Mouse (Mus musculus) ES-E14 (cell line): Measurements from ENCODE around the gene Zfp687. TPM values are rescaled to one million over a fixed set of nuclear protein-coding genes. Genes with fewer than 3 reads are reported as not detected.

Experiments used
- DNase-seq: peaks from one replicate; pipeline ENCODE4 v3.0.0-alpha.2; 2013; ENCODE audit warnings: low read depth, low spot score
- H3K27ac ChIP-seq: 2 replicates; pipeline ENCODE4 v1.5.1; 2012; ENCODE audit warnings: low read depth, mild to moderate bottlenecking, low read length, moderate library complexity, mixed read lengths; ENCODE audit not compliant: poor library complexity, insufficient read depth, severe bottlenecking
- H3K36me3 ChIP-seq: 2 replicates; pipeline ENCODE4 v1.6.1; 2012; ENCODE audit warnings: mild to moderate bottlenecking, low read length, moderate library complexity, mixed read lengths; ENCODE audit not compliant: control insufficient read depth, poor library complexity, insufficient read depth, severe bottlenecking
- H3K4me1 ChIP-seq, 2 experiments: fragments of 150-350 bp in 1 of 2; sonication (generic) in 1 of 2; 2 replicates each; pipeline ENCODE4 v1.6.1; 2012; ENCODE audit warnings: low read length in 2 of 2, mild to moderate bottlenecking in 1 of 2, mixed read lengths in 1 of 2; ENCODE audit not compliant: control insufficient read depth in 2 of 2, insufficient read depth in 2 of 2, poor library complexity in 1 of 2
- H3K4me3 ChIP-seq, 2 experiments: fragments of 150-350 bp in 1 of 2; sonication (generic) in 1 of 2; 2 replicates each; pipeline ENCODE4 v1.5.1; 2012; ENCODE audit warnings: low read length in 2 of 2, low read depth in 1 of 2, mild to moderate bottlenecking in 1 of 2, mixed read lengths in 1 of 2; ENCODE audit not compliant: insufficient read depth in 1 of 2, poor library complexity in 1 of 2, severe bottlenecking in 1 of 2
- H3K9ac ChIP-seq: 2 replicates; pipeline ENCODE4 v1.6.1; 2012; ENCODE audit warnings: low read depth, mild to moderate bottlenecking, low read length, mixed read lengths; ENCODE audit not compliant: poor library complexity, insufficient read depth, severe bottlenecking
- H3K9me3 ChIP-seq: fragments of 150-350 bp; sonication (generic); 2 replicates; pipeline ENCODE4 v1.6.1; 2012; ENCODE audit warnings: low read depth, mild to moderate bottlenecking, low read length; ENCODE audit not compliant: control insufficient read depth, insufficient read depth
- CHD2 ChIP-seq: IDR thresholded peaks from 2 replicates; pipeline ENCODE4 v1.6.1; 2014; ENCODE audit warnings: mild to moderate bottlenecking, low read depth, low read length, inconsistent platforms
- HCFC1 ChIP-seq: IDR thresholded peaks from 2 replicates; pipeline ENCODE4 v1.6.1; 2012; ENCODE audit warnings: low read length, inconsistent platforms, borderline replicate concordance; ENCODE audit not compliant: insufficient read depth
- MAFK ChIP-seq: IDR thresholded peaks from 2 replicates; pipeline ENCODE4 v1.6.1; 2014; ENCODE audit warnings: mild to moderate bottlenecking, low read depth, low read length, inconsistent platforms; ENCODE audit not compliant: insufficient read depth
- ZC3H11A ChIP-seq: IDR thresholded peaks from 2 replicates; pipeline ENCODE4 v1.6.1; 2012; ENCODE audit warnings: low read depth, mild to moderate bottlenecking, inconsistent platforms, low read length, borderline replicate concordance
- ZNF384 ChIP-seq: IDR thresholded peaks from 2 replicates; pipeline ENCODE4 v1.6.1; 2012; ENCODE audit warnings: low read depth, low read length, inconsistent platforms
- in situ Hi-C, 2 experiments: fragments of 600-800 bp; cut with MboI; formaldehyde crosslinking; loops; one replicate each; pipeline ENCODE4 v1.15.1; 2025; ENCODE audit warnings: low sequenced_read_pairs in 2 of 2, inconsistent platforms in 1 of 2; ENCODE audit not compliant: unreplicated experiment in 2 of 2
- total RNA-seq: library from RNA; depleted of rRNA; stranded (reverse); fragments of 300-350 nt; gene quantifications from 2 replicates; pipeline ENCODE4 v1.2.3, GENCODE M21; 2012

Zfp687 gene
- total RNA-seq, 1 experiment, result 19.8 TPM

- no peak for DNase-seq
- Histone ChIP-seq H3K4me1 (peaks cover 0 to 7% of the 10 kb centered on the region in 2 experiments; a peak in 2 of 4 replicates), H3K4me3 (no peak overlapping the region), H3K36me3 (peaks cover 9% of the 10 kb centered on the region; the same call in 1 of the 2 replicates), H3K9me3 (no peaks in the 10 kb centered on the region), H3K27ac (no peak overlapping the region), H3K9ac (no peak overlapping the region)
- TF ChIP-seq MAFK (no peak), ZNF384 (no peak)
- in situ Hi-C loops, result no loop called here
Observed at GRCm38 (mm10) chr3:94984312-94984711, 30.9 kb downstream of the Zfp687 start.

- no peaks in the 10 kb centered on the region for H3K36me3 ChIP-seq
- peak; percentile 93 for DNase-seq
- H3K27ac ChIP-seq, result peak within 1 kb of the TSS; percentile 65
- peak within 1 kb of the TSS; percentile 88 for H3K9ac ChIP-seq
- peak within 1 kb of the TSS; percentile 94 to 97 for H3K4me3 ChIP-seq
- H3K9me3 ChIP-seq, result no peaks in the 10 kb centered on the region
- TF ChIP-seq HCFC1, result peak; percentile 67; the same call in 1 of the 2 replicates
- no peak for TF ChIP-seq ZNF384
- in situ Hi-C loops, result no loop called here
- H3K4me1 ChIP-seq, result peaks cover 0 to 3% of the 10 kb centered on the region in 2 experiments; a peak in 1 of 4 replicates
Observed at GRCm38 (mm10) chr3:94974528-94975422, 40.5 kb downstream of the Zfp687 start, which contains the start of gene Pi4kb. TSS of gene Pi4kb (plus strand) at chr3:94974731.

GRCm38 (mm10) chr3:94974026-94974527 is 41.2 kb downstream of the Zfp687 start:
- TF ChIP-seq HCFC1 (no peak), MAFK (no peak), CHD2 (no peak), ZNF384 (no peak), ZC3H11A (no peak)
- Histone ChIP-seq H3K4me3 (peak overlapping the region; percentile 63 to 97), H3K9ac (peak overlapping the region; percentile 68; the same call in 1 of the 2 replicates), H3K9me3 (no peaks in the 10 kb centered on the region), H3K4me1 (peaks cover 0 to 3% of the 10 kb centered on the region in 2 experiments; a peak in 1 of 4 replicates), H3K27ac (no peak overlapping the region), H3K36me3 (no peaks in the 10 kb centered on the region)
- in situ Hi-C loops, result no loop called here
- no peak for DNase-seq

GRCm38 (mm10) chr3:94973620-94974019 is 41.6 kb downstream of the Zfp687 start:
- TF ChIP-seq HCFC1, result no peak
- TF ChIP-seq CHD2, result no peak
- TF ChIP-seq ZNF384, result no peak
- no peak for TF ChIP-seq ZC3H11A
- no peak for TF ChIP-seq MAFK
- no peak overlapping the region; a peak in 1 of 4 replicates for H3K4me3 ChIP-seq
- no peak for DNase-seq
- no peak overlapping the region for H3K9ac ChIP-seq
- no peaks in the 10 kb centered on the region for H3K9me3 ChIP-seq
- peaks cover 0 to 3% of the 10 kb centered on the region in 2 experiments; a peak in 1 of 4 replicates for H3K4me1 ChIP-seq
- no peak overlapping the region for H3K27ac ChIP-seq
- in situ Hi-C loops, result no loop called here
- H3K36me3 ChIP-seq, result no peaks in the 10 kb centered on the region
